Mouse (Mus musculus): ENCODE results near the gene Sh2d6. TPM values are rescaled to one million over a fixed set of nuclear protein-coding genes. Genes with fewer than 3 reads are reported as not detected.

The Sh2d6 gene
- not detected for polyA plus RNA-seq (2014; fragmentation: Illumina TruSeq; extraction: RNeasy Lipid Tissue Mini Kit (QIAGEN cat#74804); ENCODE audit: insufficient read depth, low read depth, low replicate concordance)

GRCm38 (mm10) chr6:72521607-72522006 is at the start of gene Sh2d6:
Gene Sh2d6 (minus strand): TSS chr6:72521707.

DNA sequence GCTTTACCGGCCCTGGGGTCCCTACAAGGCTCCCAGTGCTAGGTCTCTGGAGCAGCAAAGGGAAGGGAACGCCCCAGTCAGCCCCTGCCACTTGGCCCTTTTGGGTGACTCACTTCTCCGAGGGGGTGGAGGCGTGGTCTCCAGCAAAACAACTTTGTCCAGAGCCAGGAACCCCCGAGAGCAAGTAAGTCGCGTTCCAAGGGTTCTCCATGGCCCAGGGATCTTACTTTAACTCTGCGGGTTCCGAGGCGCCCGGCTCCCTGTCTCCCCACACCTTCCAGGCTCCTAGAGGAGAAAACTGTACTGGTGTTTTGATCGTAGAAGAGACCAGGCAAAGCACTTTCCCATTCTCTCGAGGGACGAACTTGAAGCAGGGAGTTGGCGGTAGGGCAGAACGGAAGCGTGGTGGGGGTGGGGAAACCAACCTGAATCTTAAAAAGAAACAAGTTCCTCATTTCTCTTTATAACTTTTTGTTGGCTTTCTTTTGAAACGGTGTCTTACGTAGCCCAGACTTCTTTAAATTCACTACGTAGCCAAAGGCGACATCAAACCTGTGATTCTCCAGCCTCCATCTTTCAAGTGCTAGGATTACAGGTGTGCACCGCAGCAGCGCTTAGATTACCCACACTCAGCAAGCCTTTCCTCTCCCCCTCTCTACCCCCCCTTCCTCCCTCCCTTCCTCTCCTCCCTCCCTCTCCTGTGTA is 22.9 kb upstream of the Sh2d6 start, which contains the start of gene Capg:
Gene Capg, plus strand, starts transcription at position 109 of the 705 bp plus-strand sequence.

Other genes starting within 250 kb of the Sh2d6 start
- gene Sftpb, start 217.1 kb downstream of the Sh2d6 start, polyA plus RNA-seq (2014; fragmentation: Illumina TruSeq; extraction: RNeasy Lipid Tissue Mini Kit (QIAGEN cat#74804); ENCODE audit: insufficient read depth, low read depth, low replicate concordance): 2,676 TPM
- gene Usp39, start 176.5 kb downstream of the Sh2d6 start, polyA plus RNA-seq (2014; fragmentation: Illumina TruSeq; extraction: RNeasy Lipid Tissue Mini Kit (QIAGEN cat#74804); ENCODE audit: insufficient read depth, low read depth, low replicate concordance): 23.9 TPM
- 8.5 TPM for gene 0610030E20Rik, start 174.4 kb downstream of the Sh2d6 start, polyA plus RNA-seq (2014; fragmentation: Illumina TruSeq; extraction: RNeasy Lipid Tissue Mini Kit (QIAGEN cat#74804); ENCODE audit: insufficient read depth, low read depth, low replicate concordance)
- 17.6 TPM for gene Tmem150a, start 166.3 kb downstream of the Sh2d6 start, polyA plus RNA-seq (2014; fragmentation: Illumina TruSeq; extraction: RNeasy Lipid Tissue Mini Kit (QIAGEN cat#74804); ENCODE audit: insufficient read depth, low read depth, low replicate concordance)
- 160 TPM for gene Rnf181, start 154.8 kb downstream of the Sh2d6 start, polyA plus RNA-seq (2014; fragmentation: Illumina TruSeq; extraction: RNeasy Lipid Tissue Mini Kit (QIAGEN cat#74804); ENCODE audit: insufficient read depth, low read depth, low replicate concordance)
- 132 TPM for gene Vamp5, start 141.2 kb downstream of the Sh2d6 start, polyA plus RNA-seq (2014; fragmentation: Illumina TruSeq; extraction: RNeasy Lipid Tissue Mini Kit (QIAGEN cat#74804); ENCODE audit: insufficient read depth, low read depth, low replicate concordance)
- gene Vamp8, start 131.0 kb downstream of the Sh2d6 start, polyA plus RNA-seq (2014; fragmentation: Illumina TruSeq; extraction: RNeasy Lipid Tissue Mini Kit (QIAGEN cat#74804); ENCODE audit: insufficient read depth, low read depth, low replicate concordance): 819 TPM
- gene Ggcx, start 107.4 kb downstream of the Sh2d6 start, polyA plus RNA-seq (2014; fragmentation: Illumina TruSeq; extraction: RNeasy Lipid Tissue Mini Kit (QIAGEN cat#74804); ENCODE audit: insufficient read depth, low read depth, low replicate concordance): 16.4 TPM
- 145 TPM for gene Mat2a, start 82.1 kb downstream of the Sh2d6 start, polyA plus RNA-seq (2014; fragmentation: Illumina TruSeq; extraction: RNeasy Lipid Tissue Mini Kit (QIAGEN cat#74804); ENCODE audit: insufficient read depth, low read depth, low replicate concordance)
- 79.6 TPM for gene Capg, start 22.7 kb upstream of the Sh2d6 start, polyA plus RNA-seq (2014; fragmentation: Illumina TruSeq; extraction: RNeasy Lipid Tissue Mini Kit (QIAGEN cat#74804); ENCODE audit: insufficient read depth, low read depth, low replicate concordance)
- gene Elmod3, start 76.7 kb upstream of the Sh2d6 start, polyA plus RNA-seq (2014; fragmentation: Illumina TruSeq; extraction: RNeasy Lipid Tissue Mini Kit (QIAGEN cat#74804); ENCODE audit: insufficient read depth, low read depth, low replicate concordance): 9.3 TPM
- 18.3 TPM for gene Retsat, start 76.8 kb upstream of the Sh2d6 start, polyA plus RNA-seq (2014; fragmentation: Illumina TruSeq; extraction: RNeasy Lipid Tissue Mini Kit (QIAGEN cat#74804); ENCODE audit: insufficient read depth, low read depth, low replicate concordance)
- 70.9 TPM for gene Tgoln1, start 95.3 kb upstream of the Sh2d6 start, polyA plus RNA-seq (2014; fragmentation: Illumina TruSeq; extraction: RNeasy Lipid Tissue Mini Kit (QIAGEN cat#74804); ENCODE audit: insufficient read depth, low read depth, low replicate concordance)

Measured in lung, adult 10 weeks (tissue).